Mouse (Mus musculus) 416B (cell line): ENCODE measurements around the gene Aldh6a1.

Experiments used
- DNase-seq: peaks from one replicate; pipeline ENCODE4 v3.0.0; 2011; ENCODE audit warnings: low read depth

Aldh6a1 gene

DNA sequence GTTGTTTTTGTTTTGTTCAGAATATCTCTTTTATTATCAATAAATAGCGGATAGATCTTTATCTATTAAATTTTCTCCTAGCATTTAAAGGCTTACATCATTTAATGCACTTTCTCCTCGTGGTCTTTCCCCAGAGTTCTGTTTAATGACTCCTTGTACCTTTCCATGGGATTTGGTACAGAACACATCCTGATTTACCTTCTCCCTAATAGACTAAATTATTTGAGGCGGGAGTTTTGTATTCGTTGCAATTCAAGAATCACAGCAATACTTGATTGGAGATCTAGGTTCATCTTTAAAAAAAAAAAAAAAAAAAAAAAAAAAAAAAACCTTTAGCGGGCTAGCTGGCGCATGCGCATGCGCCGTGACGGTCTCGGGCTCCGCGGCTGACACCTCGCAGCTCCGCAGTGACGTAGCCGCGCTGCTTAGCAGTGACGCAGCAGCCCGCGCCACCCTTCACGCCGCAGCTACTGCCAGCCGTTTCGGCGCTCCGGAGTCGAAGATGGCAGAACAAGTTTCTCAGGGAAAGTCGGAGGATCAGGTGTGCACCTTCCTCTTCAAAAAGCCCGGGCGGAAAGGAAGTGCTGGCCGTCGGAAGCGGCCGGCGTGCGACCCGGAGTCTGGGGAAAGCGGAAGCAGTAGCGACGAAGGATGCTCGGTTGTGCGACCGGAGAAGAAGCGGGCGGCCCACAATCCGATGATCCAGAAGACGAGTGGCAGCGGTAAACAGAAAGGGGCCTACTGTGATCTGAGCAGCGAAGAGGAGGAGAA is 33.8 kb downstream of the Aldh6a1 start, which contains the start of gene Rnf113a2:
Rnf113a2 (plus strand) TSS at position 363 of the 771 bp plus-strand sequence.
- DNase-seq: peak; percentile 92

GRCm38 (mm10) chr12:84408819-84409507 is 41.8 kb downstream of the Aldh6a1 start, which contains the start of the genes Entpd5 and Bbof1:
Gene Entpd5 (minus strand): TSS chr12:84409029.
Gene Bbof1 (plus strand): TSS chr12:84409071.
- peak; percentile 76 for DNase-seq

GRCm38 (mm10) chr12:84407874-84408818 is 42.7 kb downstream of the Aldh6a1 start:
- peak; percentile 84 for DNase-seq

DNA sequence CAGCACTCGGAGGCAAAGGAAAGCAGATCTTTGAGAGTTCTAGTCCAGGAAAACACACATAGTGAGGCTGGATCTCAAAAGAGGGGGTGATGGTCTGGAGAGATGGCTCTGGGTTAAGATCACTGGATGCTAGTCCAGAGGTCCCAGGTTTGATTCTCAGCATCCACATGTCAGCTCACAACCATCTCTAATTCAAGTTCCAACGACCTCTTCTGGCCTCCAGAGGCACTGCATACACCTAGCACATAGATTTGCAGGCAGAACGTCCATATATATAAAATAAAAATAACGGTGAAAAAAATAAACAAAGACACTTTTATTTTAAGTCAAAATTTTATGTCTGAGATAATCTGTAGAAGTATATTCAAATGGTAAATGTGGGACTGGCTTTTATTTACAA is 43.5 kb downstream of the Aldh6a1 start:
- DNase-seq: peak; percentile 37

DNA sequence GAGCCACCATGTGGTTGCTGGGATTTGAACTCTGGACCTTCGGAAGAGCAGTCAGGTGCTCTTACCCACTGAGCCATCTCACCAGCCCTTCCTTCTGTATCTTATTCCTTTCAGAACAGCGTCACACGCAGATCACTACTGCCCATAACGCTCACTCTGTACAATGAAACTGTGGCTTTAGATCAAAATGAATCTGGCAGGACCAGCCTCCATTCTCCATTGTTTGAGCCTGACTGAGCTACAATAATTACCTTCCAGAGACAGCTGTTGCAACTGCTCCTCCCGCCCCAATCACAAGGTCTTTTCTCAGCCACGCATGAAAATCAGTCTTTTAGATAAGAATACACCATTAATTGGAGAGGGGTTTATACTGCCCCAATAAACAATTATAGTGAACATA is 46.3 kb downstream of the Aldh6a1 start:
- DNase-seq: no peak

DNA sequence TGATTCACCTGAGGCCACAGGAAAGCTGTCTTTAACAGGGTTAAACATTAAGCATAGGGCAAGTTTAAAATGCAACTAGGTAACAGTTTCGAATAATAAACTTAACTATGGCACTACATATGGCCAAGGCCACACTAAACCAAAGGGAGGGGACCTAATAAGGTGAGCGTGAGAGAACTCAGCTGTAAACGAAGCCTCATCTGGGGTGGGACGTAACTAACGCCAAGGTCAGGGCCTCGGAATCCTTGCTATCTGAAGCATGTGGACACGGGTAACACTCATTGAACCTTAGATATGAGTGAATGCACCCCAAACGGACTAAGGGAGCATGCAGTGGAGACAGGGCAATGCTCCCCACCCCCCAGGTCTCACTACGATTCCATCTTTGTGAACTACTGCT is 47.9 kb downstream of the Aldh6a1 start:
- no peak for DNase-seq

- DNase-seq: peak; percentile 74
These were observed 50.2 kb downstream of the Aldh6a1 start for GRCm38 (mm10) chr12:84400653-84401052.

- DNase-seq: no peak
These were observed 50.7 kb downstream of the Aldh6a1 start for GRCm38 (mm10) chr12:84400068-84400467.

GRCm38 (mm10) chr12:84399663-84400062 is 51.1 kb downstream of the Aldh6a1 start:
- DNase-seq: no peak

DNA sequence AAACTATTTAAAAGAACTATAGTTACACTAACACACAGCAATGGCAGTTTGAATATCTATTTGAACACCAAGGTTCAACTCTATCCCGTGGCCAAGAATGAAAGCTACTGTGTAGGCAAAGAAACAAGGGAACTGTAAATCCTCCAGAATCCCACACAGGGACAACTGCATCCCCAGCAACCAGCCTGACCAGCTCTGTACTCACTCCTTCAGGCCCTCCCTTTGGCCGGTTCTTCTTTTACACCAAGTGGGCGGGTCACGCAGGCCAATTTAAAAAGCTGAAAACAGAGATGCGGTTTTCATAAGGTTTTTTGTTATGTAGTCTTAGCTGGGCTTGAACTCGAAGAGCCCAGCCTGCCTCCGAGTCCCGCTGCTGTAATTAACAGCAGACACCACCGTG is 51.7 kb downstream of the Aldh6a1 start:
- no peak for DNase-seq

DNA sequence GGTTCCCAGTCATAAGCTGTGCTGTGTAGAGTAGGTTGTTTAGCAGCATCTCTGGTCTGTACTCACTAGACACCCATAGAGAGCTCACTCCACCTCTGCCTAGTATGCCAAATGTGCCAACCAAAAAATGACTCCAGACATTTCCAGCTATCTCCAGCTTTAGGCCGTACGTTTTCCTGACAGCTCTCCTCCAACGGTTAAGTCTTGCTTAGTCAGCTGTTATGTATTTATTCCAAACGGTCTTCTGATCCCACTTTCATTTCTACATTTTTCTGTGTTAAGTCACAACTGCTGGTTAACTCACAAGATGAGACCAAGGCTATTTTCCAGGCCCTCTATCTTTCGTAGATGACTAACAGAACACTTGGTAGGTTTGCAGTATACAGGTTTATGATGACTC is 52.2 kb downstream of the Aldh6a1 start:
- no peak for DNase-seq

GRCm38 (mm10) chr12:84397685-84398084 is 53.1 kb downstream of the Aldh6a1 start:
- peak; percentile 74 for DNase-seq

DNA sequence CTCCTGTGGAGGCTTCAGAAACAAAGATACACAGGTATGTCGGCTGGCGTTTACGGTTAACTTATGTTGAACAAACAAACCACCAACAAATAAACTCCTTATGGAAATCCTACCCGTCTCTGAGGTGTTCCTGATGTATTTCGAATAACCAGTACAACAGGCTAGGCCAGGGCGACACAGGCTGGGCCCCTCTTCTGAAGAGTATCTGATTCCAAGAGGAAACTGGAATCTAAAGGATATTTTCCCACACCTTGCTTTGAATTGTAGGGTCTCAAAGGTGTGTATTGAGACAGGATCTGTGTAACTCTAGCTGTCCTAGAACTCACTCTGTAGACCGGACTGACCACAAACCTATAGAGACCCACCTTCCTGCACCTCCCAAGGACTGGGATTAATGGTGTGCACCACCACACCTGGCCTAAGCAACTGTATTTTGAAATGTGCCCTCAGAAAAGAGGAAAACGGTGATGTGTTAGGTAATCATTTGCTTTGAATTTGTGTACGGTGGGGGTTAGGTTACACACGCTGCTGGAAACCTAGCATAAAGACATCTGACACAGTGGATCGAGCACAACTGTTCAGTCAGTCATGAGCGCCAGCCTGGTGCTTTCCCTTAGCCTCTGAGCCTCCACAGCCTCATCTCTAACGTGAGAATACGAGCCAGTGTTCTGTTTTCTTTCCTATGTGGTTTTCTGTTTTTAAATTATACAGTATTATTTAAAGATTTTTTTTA is 53.7 kb downstream of the Aldh6a1 start:
- DNase-seq: peak; percentile 10

GRCm38 (mm10) chr12:84393847-84394246 is 57.0 kb downstream of the Aldh6a1 start:
- no peak for DNase-seq

DNA sequence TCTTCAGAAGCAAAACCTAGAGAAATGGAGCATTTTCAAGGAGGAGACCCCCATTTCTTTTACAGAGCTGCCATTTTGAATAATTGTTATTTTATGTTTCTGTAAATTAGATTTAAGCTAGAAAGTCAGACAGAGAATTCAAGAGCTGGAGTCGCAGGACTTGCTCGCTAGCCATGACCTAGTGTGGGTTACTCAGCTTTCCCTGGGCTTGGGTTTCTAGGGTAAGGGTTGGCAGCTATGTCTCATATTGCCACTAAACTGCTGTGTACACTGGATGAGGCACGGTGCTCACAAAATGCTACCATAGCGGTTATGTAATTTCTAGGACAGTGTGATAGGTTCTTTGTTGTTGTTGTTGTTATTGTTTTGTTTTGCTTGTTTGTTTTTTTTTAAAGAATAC is 58.1 kb downstream of the Aldh6a1 start:
- no peak for DNase-seq

GRCm38 (mm10) chr12:84390336-84390735 is 60.5 kb downstream of the Aldh6a1 start:
- no peak for DNase-seq

DNA sequence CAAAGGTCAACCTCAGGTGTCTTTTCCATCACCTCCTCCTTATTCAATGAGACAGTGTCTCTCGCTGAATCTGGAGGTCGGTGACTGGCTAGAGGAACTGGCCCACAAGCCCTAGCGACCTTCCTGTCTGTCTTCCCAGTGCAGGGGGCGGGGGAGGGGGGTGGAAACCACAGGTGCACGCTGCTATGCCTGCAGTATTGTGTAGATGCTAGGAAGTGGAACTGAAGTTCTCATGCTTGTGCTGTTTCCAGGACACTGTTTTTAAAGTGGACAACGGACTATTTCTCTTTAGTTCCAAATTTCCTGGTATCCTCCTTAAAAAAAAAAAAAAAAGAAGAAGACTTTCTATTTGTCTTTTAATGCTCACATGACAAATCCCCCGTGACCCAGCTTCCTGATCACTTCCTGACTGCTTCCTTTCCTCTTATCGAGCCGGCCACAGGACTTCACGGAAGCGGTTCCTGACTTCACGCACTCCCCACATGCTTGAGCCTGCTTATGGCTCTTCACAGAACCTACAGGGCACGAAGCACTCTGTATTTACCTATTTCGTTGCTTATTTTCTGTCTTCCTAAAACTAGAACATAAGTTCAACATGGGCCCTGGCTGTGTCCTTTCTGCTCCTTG is 61.9 kb downstream of the Aldh6a1 start:
- DNase-seq: peak; percentile 84

DNA sequence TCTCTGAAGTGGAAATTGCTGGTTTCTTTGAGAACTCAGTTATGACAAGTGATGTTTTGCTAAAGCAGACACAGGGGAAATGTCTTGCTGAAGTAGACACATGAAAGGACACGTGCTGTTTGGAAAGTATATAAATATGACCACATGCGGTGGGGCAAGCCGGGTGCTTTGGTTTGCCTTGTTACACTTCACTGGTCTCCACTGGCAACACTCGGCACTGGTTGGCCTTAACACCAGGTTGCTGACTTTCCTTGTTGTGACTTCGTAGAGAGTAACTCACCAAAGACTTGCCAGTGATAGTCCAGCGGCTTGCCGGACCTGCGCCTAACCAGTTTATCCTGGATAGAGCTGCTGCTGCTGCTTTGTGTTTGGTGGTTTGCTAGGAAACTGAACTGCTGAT is 62.7 kb downstream of the Aldh6a1 start:
- DNase-seq: no peak

- no peak for DNase-seq
These were observed 65.4 kb downstream of the Aldh6a1 start for GRCm38 (mm10) chr12:84385408-84385807.

DNA sequence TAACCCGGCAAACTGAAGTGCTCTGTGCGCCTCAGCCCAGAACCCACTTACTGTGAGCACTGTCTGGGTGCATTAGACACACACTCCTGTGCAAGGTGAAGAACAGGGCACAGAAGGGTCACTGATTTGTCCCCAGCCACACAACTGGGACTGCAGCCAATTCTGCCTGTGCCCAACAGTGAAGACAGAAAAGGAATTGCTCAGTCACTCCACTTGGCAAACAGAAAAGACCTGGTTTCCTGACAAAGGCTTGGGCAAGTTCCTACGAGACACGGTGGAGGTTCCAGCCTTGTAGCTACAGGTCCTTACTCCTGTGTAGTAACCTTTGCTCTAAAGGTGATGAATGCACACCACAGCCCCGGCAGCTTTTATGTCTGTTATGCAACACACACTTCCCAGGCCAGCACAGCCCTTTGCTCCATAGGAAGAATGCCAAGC is 66.1 kb downstream of the Aldh6a1 start:
- peak; percentile 84 for DNase-seq

DNA sequence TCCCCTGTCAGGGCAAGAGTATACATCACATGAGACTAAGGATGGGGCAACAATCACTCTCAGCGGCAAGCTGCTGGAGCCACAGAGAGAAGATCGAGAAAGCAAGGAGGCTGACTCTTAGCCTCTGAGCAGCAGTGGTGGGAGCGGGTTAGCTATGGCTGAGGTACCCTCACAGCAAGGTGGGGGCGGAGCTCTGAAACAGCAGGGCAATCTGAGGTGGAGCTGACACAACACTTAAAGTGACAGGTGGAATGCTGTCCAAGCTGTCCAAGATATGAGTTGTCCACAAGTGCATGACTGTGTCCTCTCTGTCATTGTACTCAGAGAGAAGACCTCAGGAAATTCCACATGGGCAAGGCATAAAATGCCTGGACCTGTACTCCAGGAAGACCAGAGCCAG is 68.4 kb downstream of the Aldh6a1 start:
- no peak for DNase-seq
